Mouse (Mus musculus): ENCODE data around the gene Vmn1r5. TPM values are rescaled to one million over a fixed set of nuclear protein-coding genes. Genes with fewer than 3 reads are reported as not detected.
"Not testable (repeated sequence)": the region's sequence is repeated elsewhere in the genome, so short reads cannot be mapped to it uniquely, and the experiment has no call there.

The Vmn1r5 gene
- total RNA-seq (2021), result not detected
- long read RNA-seq, experiment 1, result 0 reads
- long read RNA-seq, experiment 2, result 0 reads

GRCm38 (mm10) chr6:56969973-56970372 is at the start of gene Vmn1r5:
Gene Vmn1r5, plus strand, starts transcription at chr6:56970273.
- DNase-seq (ENCODE audit: low spot score in 2 of 2), result no peak

DNA sequence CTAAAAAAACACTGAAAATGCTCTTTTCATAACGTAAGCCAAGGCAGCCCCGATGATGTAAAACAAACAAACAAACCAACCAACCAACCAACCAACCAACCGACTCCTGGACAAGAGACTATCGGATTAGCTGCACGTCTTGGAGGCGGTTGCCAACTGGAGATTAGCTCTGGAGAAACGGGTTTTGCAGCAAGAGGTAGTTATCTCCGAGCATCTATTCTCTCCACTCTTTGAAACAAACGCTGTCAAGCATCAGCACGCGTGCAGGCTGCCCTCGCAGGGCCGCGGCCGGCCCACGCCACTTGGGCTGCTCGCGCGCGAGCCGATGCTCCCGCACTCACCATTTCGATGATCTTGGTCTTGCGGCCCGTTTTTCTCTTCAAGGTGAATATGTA is 46.7 kb upstream of the Vmn1r5 start:
- no peak for DNase-seq (ENCODE audit: low spot score in 2 of 2)

- DNase-seq (ENCODE audit: low spot score in 2 of 2), result peak; percentile 94 to 95
Measured at GRCm38 (mm10) chr6:56923726-56924707, 46.1 kb upstream of the Vmn1r5 start, which contains the start of the genes Nt5c3 and Vmn1r4. Gene Nt5c3, minus strand, starts transcription at chr6:56923932. Gene Vmn1r4, plus strand, starts transcription at chr6:56924015.

- DNase-seq (ENCODE audit: low spot score in 2 of 2), result no peak
Measured at GRCm38 (mm10) chr6:56931648-56932415, 38.2 kb upstream of the Vmn1r5 start.

GRCm38 (mm10) chr6:56932464-56932863 is 37.6 kb upstream of the Vmn1r5 start:
- no peak for DNase-seq (ENCODE audit: low spot score in 2 of 2)

DNA sequence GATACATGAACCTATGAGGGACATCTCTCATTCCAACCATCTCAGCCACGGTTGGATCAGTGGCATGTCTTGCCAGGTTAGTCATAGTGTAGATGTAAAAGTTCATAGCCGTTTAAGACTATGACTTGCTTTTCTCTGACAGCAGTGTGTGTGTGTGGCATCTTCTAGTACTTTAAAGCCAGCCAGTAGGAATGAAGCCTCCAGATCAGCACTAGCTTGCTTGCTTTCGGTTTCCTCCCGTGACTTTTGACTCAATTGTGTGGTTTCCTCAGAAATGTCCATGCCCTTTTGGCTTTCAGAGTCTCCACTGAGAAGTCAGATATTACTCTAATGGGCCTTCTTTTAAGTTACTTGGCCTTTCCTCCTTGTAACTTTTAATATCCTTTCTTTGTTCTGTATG is 35.7 kb upstream of the Vmn1r5 start:
- no peak for DNase-seq (ENCODE audit: low spot score in 2 of 2)

- no peak for DNase-seq (ENCODE audit: low spot score in 2 of 2)
Measured at GRCm38 (mm10) chr6:56956436-56956835, 13.6 kb upstream of the Vmn1r5 start.

DNA sequence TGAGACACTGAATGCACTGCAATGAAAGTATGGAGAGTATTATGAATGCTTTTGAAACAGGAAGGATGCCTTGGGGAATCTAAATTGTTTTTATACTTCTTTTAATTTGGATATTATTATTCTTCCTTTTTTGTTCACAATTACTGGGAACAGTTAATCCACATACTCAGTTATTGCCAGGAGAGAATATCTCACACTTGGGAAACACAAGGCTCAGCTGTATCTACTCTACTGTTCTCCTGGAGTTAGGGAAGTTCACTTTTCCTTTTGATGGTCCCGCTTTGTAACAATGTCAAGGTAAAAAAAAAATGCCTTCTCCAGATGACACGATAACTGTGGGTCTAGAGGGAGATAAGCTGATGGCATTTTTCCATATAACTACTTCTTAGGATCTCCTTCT is 26.9 kb downstream of the Vmn1r5 start, which contains the start of gene Vmn1r6:
Vmn1r6 (plus strand) TSS at position 301 of the 400 bp plus-strand sequence.
- DNase-seq (ENCODE audit: low spot score in 2 of 2), result no peak

- not testable (repeated sequence) for DNase-seq (ENCODE audit: low spot score in 2 of 2)
Measured at GRCm38 (mm10) chr6:57025224-57025623, 55.2 kb downstream of the Vmn1r5 start, which contains the start of gene Vmn1r7. Gene Vmn1r7, minus strand, starts transcription at chr6:57025324.

GRCm38 (mm10) chr6:57031984-57032383 is 61.9 kb downstream of the Vmn1r5 start, which contains the start of gene Vmn1r8:
Gene Vmn1r8, plus strand, starts transcription at chr6:57032284.
- no peak for DNase-seq (ENCODE audit: low spot score in 2 of 2)

- no peak for DNase-seq (ENCODE audit: low spot score in 2 of 2)
Measured at GRCm38 (mm10) chr6:57034674-57035073, 64.6 kb downstream of the Vmn1r5 start.

Other genes with a start within 250 kb of the Vmn1r5 start
- 10 to 100 TPM; 44.4 TPM for gene Kbtbd2, start 172.5 kb upstream of the Vmn1r5 start, total RNA-seq (2021)
- 10 to 100 TPM; 34.7 to 38.7 TPM for gene Fkbp9, start 138.2 kb upstream of the Vmn1r5 start, total RNA-seq (2021)
- 10 to 100 TPM; 43.0 to 43.5 TPM for gene Nt5c3, start 46.3 kb upstream of the Vmn1r5 start, total RNA-seq (2021)
- gene Vmn1r4, start 46.3 kb upstream of the Vmn1r5 start, total RNA-seq (2021), result under 1 TPM; 0.21 to 0.31 TPM
- gene Vmn1r6, start 27.0 kb downstream of the Vmn1r5 start, total RNA-seq (2021), result not detected
- not detected for gene Vmn1r7, start 55.1 kb downstream of the Vmn1r5 start, total RNA-seq (2021)
- gene Vmn1r8, start 62.0 kb downstream of the Vmn1r5 start, total RNA-seq (2021), result not detected
- gene Vmn1r9, start 96.5 kb downstream of the Vmn1r5 start, total RNA-seq (2021), result not detected
- not detected for gene Vmn1r10, start 139.2 kb downstream of the Vmn1r5 start, total RNA-seq (2021)
- gene Vmn1r11, start 163.2 kb downstream of the Vmn1r5 start, total RNA-seq (2021), result not detected
- gene Vmn1r12, start 186.6 kb downstream of the Vmn1r5 start, total RNA-seq (2021), result not detected
- not detected for gene Vmn1r13, start 233.0 kb downstream of the Vmn1r5 start, total RNA-seq (2021)